Mouse (Mus musculus) testis, adult 2 months (tissue): Measurements from ENCODE around the gene Hyal1.

Source experiments
- CTCF ChIP-seq: fragments of 200-500 bp; IDR thresholded peaks from 2 replicates; pipeline ENCODE4 v1.5.1; 2012; ENCODE audit warnings: low read depth, mild to moderate bottlenecking, inconsistent platforms, low read length, moderate library complexity; ENCODE audit not compliant: control insufficient read depth, insufficient read depth, insufficient replicate concordance
- POLR2A ChIP-seq: fragments of 200-500 bp; IDR thresholded peaks from 2 replicates; pipeline ENCODE4 v1.6.1; 2012; ENCODE audit warnings: low read depth, mild to moderate bottlenecking, inconsistent platforms, low read length, moderate library complexity; ENCODE audit not compliant: control insufficient read depth

- no peak for TF ChIP-seq CTCF
- TF ChIP-seq POLR2A: no peak
These were observed 31.5 kb upstream of the Hyal1 start for GRCm38 (mm10) chr9:107545199-107545598.
